Mouse (Mus musculus): ENCODE measurements at regions not wholly inside any gene's neighbourhood (a gene's known extent, or its start where the extent isn't known, plus 50 kb on each side); places are given as distances from the start of the nearest gene placed in this dataset.

DNA sequence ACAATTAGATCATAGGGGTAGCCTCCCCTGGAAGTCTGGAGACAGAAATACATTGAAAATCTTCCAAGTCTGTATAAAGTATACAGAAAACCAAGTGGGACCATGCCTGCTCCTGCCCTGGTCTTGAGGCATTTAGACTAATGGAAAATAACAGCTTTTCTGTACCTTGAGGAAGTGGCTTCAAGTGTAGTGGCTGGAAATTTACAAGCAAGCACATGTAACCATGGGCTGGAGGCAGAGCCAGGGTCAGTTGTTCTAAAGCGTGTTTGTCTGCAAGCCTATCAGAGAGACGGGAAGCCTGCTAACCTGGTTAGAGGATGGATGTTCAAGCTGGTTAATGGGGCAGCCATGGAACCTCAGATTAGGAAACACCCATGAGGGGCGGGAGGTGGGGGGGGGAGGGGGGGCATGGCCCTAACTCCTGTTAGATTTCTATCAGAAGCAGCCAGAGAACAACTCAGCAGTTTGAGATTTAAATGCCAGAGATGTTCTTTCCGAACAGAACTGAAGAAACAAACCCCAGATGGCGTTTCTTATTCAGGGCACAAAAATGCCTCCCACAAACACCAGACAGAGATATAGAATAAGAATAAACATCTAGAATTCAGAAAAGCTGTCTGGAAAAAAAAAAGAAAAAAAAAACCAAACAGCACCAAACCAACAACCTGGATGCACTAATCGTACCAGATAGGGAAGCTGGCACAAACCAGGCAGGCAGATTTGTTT is 67.7 kb upstream of the Fam13c start:
- no peak for TF ChIP-seq CTCF (IDR thresholded peaks at IDR 0.05; ENCODE audit: insufficient read depth, low read depth, low read length)
- no peak for TF ChIP-seq POLR2A (IDR thresholded peaks at IDR 0.05; ENCODE audit: insufficient read depth, low read depth, low read length)
